Mouse (Mus musculus) brain, embryonic 18.5 days (tissue): ENCODE measurements at regions not wholly inside any gene's neighbourhood (a gene's known extent, or its start where the extent isn't known, plus 50 kb on each side); places are given as distances from the start of the nearest gene placed in this dataset.

Experiments
- DNase-seq: peaks from one replicate; pipeline ENCODE4 v3.0.0-alpha.2; 2012; ENCODE audit warnings: low read depth, low spot score

DNA sequence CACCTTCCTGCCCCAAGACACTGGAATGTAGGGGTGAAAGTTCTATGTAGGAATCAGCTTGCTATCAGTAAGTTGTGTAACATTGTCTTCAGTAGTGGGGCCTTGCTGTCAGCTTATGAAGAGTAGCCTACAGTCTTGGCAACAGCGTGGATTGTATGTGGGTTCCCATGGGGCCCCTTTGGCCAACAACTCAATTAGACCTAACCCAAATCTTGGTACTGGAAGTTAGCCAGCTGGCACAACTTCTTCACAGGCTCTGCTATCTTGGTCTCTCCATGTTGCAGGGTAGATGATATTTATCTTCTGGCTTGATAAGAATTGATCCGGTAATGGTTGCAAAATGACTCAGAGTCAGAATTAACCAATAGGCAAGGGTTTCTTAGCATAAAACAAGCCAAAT lies 244.2 kb upstream of the Msx2 start:
- DNase-seq: no peak

- no peak for DNase-seq
These were observed 236.2 kb upstream of the Msx2 start for GRCm38 (mm10) chr13:53709062-53709461.

- DNase-seq: no peak
These were observed 234.7 kb upstream of the Msx2 start for GRCm38 (mm10) chr13:53707548-53707947.

DNA sequence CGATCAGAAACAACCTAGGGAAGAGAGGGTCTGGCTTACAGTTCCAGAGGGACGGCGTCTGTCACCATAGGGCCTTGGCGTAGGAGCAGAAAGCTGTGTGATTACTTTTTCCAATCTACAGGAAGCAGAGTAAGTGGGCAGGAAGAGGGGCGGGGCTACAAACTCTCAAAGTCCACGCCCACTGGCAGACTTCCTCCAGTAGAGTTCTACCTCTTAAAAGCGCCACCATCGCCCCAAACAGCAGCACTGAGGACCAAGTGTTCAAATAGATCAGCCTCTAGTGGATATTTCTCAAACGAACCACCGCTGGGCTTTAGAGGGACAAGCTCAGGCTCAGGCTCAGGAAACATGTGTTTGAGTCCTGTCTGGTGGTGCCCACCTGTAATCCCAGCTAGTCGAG lies 231.2 kb upstream of the Msx2 start:
- no peak for DNase-seq

DNA sequence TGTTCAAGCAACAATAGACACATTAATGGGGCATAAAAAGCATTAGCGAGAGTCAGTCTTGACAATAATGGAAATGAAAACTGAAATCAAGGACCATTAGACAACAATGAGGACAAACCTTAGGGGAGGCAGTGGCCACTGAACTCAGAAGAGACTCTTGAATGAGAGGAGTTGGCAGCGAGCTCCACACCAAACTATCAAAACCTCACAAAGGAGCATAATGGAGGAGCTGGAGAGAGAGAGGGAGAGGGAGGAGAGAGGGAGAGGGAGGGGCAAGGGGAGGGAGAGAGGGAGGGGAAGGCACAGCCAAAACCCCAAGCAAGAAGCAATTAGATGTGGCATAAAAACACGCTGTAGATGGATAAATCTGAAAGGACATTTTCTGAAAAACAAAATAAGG lies 227.4 kb upstream of the Msx2 start:
- DNase-seq: no peak

DNA sequence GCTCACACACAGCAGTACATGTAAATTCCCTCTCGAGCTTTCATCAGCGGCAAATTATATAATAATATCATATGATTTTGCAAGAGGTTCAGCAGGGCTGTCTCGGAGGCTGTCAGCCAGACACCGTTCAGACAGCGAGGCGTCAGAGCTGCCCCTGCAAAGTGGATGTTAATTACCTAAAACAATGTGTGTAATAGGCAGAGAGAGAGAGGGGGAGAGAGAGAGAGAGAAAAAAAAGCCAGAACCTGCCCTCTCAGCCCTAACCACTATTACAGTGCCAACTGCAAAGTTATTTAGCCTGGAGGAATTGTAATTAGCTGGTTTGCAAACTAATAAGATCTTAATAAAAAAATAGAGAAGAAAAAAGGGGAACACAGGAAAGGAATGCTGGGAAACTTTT lies 225.1 kb upstream of the Msx2 start:
- no peak for DNase-seq

DNA sequence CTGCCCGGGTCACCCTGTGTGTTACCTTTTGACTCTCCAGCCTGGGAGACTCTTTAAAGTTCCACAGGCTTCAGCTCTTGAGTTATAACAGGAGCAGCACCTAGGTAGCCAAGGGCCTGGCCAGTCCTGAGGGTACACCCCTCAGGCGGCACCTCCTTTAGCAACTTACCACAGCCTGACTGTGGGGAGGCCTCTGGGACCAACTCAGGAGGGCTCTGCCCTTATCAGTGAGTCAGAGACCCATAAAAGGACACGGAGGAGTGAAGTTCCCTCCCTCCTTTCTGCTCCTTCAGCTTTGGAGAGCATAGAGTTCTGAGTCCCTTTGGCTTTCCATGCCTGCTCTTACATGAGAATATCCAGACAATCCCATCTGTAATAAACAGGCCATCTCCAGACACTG lies 222.5 kb upstream of the Msx2 start:
- no peak for DNase-seq

GRCm38 (mm10) chr13:53688934-53689333 lies 216.1 kb upstream of the Msx2 start:
- DNase-seq: no peak

- DNase-seq: peak; percentile 32
These were observed 215.6 kb upstream of the Msx2 start for GRCm38 (mm10) chr13:53688489-53688888.

GRCm38 (mm10) chr13:53684498-53684897 lies 211.6 kb upstream of the Msx2 start:
- no peak for DNase-seq

DNA sequence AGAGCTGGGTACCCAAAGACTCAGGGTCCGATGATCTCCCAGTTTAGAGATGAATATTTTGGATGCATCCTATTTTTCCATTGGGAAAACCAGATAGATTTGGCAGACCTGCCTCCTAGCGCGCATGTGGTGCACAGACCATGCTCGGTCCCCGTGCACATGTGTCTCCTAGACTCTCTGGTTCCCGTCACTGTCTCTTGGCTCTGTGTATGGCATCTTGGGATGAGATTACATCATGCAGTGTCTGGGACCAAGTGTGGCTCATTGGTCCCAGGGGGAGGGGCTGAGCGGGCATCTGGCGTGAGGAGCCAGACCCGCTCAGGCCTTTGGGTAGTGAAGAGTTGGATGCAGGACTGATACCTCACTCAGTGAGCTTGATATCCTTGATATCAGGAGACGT lies 204.3 kb upstream of the Msx2 start:
- no peak for DNase-seq

- DNase-seq: no peak
These were observed 197.5 kb upstream of the Msx2 start for GRCm38 (mm10) chr13:53670361-53670760.

DNA sequence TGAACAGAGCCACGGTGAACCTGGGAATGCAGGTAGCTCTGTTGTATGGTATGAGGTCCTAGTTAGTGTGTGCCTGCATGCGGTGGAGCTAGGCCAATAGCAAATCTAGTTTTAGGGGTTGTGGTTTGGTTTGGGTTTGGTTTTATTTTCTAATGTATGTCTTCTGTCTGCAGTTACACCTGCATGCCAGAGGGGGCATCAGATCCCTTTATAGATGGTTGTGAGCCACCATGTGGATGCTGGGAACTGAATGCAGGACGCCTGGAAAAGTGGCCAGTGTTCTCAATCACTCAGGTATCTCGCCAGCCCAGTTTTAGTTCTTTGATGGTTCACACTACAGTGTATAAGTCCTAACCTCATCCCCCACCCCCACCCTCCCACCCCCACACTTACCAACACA lies 194.6 kb upstream of the Msx2 start:
- DNase-seq: no peak

- DNase-seq: no peak
These were observed 192.7 kb upstream of the Msx2 start for GRCm38 (mm10) chr13:53665592-53665991.

DNA sequence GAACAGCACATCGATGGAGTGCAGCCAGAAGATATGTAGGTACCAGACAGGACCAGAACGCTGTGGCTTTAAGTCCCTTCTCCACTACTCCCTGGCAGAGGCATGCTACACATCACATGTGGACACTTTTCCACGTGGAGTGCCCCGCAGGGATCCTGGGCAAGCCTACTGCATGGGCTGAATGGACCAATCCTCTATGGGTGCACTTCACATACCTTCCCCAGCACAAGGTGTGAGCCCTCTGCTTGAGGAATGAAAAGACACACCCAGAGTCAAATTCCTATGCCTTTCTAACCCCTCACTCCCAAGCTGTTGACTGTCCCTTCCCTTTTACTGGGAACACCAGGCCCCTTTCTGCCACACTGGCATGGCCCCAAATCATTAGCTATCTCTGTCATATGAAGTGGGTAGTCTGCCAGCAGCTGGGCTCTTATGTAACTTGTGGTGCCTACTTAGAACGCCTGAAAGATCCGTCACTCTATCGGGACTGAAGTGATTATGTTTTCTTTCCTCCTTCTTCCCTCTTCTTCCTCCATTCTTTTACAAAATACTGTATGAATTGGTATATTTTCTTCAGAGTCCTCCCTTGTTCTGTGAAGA lies 191.9 kb upstream of the Msx2 start:
- DNase-seq: no peak

DNA sequence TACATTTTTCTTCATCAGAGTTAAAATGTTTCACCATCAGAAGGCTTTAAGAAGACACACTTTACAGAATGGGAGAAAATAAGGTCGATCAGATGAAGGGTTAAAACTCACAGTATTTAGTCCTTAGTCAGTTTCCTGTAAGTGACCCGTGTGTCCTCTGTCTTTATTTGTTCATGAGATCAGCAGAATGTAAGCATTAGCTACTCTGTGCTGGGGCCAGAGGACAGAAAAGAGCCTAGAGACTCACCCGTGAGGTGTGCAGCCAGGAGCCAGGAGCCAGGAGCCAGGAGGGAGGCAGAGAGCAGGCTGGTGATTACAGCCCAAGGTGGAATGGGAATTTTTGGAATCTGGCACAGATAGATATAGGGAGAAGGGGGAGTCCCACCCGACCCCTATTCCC lies 180.0 kb upstream of the Msx2 start:
- DNase-seq: no peak

DNA sequence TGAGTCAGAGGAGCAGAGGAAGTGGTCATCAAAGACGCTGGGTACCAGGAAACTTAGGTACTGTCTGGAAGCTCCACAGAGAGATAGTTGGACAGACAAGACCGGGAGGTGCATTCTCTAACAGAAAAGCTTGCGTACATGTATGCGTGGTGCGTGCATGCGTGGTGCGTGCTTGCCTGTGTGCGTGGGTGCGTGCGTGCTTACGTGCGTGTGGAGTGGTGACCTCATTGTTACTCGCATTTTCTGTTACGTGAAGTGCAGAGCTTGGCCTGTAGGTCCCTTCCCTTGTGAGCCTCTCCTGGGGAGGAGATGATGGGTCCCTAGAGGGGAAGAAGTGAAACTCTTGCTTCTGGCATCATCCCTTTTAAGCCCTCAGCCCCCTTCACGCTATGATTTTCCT lies 175.5 kb upstream of the Msx2 start:
- no peak for DNase-seq

DNA sequence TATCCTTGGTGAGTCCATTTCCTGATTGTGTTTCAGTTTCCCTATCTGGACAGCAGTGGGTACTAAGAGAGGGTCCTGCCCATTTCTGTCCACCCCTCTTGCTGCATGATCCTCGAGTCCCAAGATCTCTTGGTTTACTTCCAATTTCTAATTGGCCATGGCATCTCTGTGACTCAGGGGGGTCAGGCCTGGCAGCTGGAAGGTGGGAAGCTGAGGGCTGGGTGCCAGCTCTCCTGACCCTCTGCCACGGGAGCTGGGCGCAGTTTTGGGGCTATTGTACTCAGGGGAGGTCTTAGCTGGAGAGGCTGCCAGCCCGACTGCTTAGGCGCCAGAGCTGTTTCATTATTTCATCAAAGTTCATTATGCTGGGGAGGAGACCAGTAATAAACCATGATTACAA lies 169.7 kb upstream of the Msx2 start:
- DNase-seq: no peak

DNA sequence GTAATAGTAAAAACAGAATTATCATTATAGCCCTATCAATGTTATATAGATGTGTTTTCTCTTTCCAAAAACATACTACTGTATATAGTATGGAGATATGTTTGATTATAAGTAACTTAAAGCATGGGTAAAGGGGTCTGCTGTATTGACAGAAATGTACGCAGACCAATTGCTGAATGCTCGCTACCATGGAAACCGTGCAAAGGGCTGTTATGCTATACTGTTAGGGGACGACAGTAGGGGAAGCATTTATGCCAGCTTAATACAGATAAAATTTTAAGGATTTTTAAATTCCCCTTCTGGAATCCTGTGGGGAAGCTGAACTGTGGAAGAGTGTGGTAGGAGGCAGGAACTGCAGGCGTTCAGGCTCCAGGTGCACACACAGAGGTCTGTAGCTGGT lies 166.7 kb upstream of the Msx2 start:
- peak; percentile 22 for DNase-seq

- no peak for DNase-seq
These were observed 166.2 kb upstream of the Msx2 start for GRCm38 (mm10) chr13:53639115-53639514.

- no peak for DNase-seq
These were observed 163.1 kb upstream of the Msx2 start for GRCm38 (mm10) chr13:53636011-53636410.

- no peak for DNase-seq
These were observed 161.8 kb upstream of the Msx2 start for GRCm38 (mm10) chr13:53634637-53635203.

- DNase-seq: no peak
These were observed 125.2 kb upstream of the Msx2 start for GRCm38 (mm10) chr13:53598050-53598449.
